Mouse (Mus musculus): ENCODE measurements around the gene Zfp280d. TPM values are rescaled to one million over a fixed set of nuclear protein-coding genes. Genes with fewer than 3 reads are reported as not detected.

Zfp280d gene
- polyA plus RNA-seq (2014; fragmentation: Illumina TruSeq; extraction: RNeasy Lipid Tissue Mini Kit (QIAGEN cat#74804); ENCODE audit: low read depth, low replicate concordance): 94.1 TPM

GRCm38 (mm10) chr9:72274677-72275076 lies at the start of gene Zfp280d:
Zfp280d (plus strand) TSS chr9:72274860.

Other genes starting within 250 kb of the Zfp280d start
- 21.0 TPM for gene Tcf12, start 163.0 kb upstream of the Zfp280d start, polyA plus RNA-seq (2014; fragmentation: Illumina TruSeq; extraction: RNeasy Lipid Tissue Mini Kit (QIAGEN cat#74804); ENCODE audit: low read depth, low replicate concordance)
- gene Mns1, start 163.2 kb downstream of the Zfp280d start, polyA plus RNA-seq (2014; fragmentation: Illumina TruSeq; extraction: RNeasy Lipid Tissue Mini Kit (QIAGEN cat#74804); ENCODE audit: low read depth, low replicate concordance): 267 TPM
- gene Tex9, start 217.4 kb downstream of the Zfp280d start, polyA plus RNA-seq (2014; fragmentation: Illumina TruSeq; extraction: RNeasy Lipid Tissue Mini Kit (QIAGEN cat#74804); ENCODE audit: low read depth, low replicate concordance): 107 TPM